Mouse (Mus musculus) heart, postnatal 10 days (tissue): Measurements from ENCODE around the gene Atrn. TPM values are rescaled to one million over a fixed set of nuclear protein-coding genes. Genes with fewer than 3 reads are reported as not detected.
A peak's percentile ranks its signal among the peaks of the same experiment; 100 is the strongest.
"Not testable (repeated sequence)": the region's sequence is repeated elsewhere in the genome, so short reads cannot be mapped to it uniquely, and the experiment has no call there.

Experiments
- DNase-seq, 2 experiments: peaks; one replicate each; pipeline ENCODE4 v3.0.0; 2021
- intact Hi-C: fragments of 180-260 bp; cut with DNase I; formaldehyde crosslinking; loops from one replicate; pipeline ENCODE4 v1.15.1; 2025
- total RNA-seq, 2 experiments: library from RNA; stranded (reverse); gene quantifications; 2 replicates each; pipeline ENCODE4 v1.2.3; 2021

Gene Atrn
- total RNA-seq, 2 experiments from 2014 or later: 29.4 to 30.9 TPM

DNA sequence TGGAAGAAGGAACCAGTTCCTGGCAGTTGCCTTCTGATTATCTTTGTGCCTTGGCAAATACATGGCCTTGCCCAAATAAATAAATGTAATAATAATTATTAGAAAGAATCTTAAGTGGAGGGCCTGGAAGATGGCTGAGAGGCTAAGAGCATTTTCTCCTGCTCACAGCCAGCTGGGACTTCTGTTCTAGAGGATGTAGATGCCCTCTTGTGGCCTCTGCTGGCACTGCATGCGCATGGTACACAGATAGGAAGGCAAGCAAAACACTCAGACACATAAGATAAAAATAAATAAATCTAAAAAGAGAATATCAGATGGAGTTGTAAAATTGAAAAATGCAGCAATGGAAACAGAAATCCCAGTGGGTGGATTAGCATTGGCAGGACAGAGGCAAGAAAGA is 44.3 kb downstream of the Atrn start:
- DNase-seq: peak; percentile 87 to 93
- intact Hi-C loops: loop anchor here (2.0 kb wide), 1 partner anchor 132 kb away; no protein-coding TSS in a partner anchor

DNA sequence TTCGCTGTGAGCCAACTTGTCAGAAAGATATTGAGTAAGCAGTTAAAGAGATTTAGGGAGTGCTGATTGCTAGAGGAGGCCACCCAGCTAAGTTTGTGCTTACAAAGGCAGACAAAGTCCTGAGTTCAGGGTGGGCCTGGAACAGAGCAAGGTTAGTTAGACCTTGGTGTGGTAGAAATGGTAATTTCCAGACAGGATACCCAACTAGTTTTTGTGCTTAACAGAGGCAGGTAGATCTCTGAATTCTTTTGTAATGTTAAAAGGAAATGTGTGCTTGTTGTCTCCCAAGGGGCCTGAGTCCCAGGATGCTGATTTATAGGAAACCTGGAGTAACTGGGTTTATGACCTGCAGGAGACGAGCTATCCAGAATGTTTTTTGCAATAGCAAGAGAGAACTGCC is 52.6 kb downstream of the Atrn start:
- intact Hi-C loops: no loop called here
- no peak for DNase-seq

DNA sequence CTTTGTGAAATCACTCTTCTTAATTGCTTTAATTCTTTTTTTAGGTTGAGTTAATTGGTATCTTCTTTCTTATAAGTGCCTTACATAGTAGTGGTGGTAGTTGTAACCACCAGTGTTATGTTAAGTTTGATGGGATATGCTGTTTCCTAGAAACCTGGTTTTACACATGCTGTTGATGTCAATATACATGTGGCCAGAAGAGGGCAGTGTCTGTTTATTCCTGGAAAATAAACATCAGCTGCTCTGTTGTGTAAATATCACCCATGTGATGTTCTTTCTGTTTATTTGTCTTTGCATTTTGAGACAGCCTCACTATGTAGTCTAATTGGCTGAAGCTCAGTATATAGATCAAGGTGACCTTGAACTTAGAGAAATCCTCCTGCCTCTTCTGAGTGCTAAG is 55.6 kb downstream of the Atrn start:
- intact Hi-C loops: loop anchor here (5.0 to 10.0 kb wide), 3 partner anchors 203 to 453 kb away; partner anchors contain the start of gene 1700037H04Rik
- peak; percentile 13 to 42 for DNase-seq

DNA sequence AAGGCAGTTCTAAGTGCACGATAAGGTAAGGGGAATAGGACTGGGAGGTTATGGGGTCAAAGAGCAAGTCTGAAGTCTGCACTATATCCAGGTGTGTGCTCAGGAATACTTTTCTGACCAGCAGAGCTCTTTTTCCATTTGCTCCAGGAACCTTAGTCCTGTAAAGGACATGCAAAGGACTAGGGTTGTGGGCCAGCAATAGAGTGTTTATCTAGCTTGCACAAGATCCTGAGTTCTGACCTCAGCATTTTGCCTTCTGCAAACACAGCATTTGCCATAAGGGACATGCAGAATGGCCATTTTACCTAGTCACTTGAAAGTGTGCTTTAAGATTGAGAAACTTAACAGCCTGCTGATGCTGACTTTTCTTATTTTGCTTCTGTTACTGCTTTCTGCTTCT is 58.7 kb downstream of the Atrn start:
- no peak for DNase-seq
- intact Hi-C loops: loop anchor here (10.0 kb wide), 2 partner anchors 200 to 450 kb away; partner anchors contain the start of gene 1700037H04Rik

DNA sequence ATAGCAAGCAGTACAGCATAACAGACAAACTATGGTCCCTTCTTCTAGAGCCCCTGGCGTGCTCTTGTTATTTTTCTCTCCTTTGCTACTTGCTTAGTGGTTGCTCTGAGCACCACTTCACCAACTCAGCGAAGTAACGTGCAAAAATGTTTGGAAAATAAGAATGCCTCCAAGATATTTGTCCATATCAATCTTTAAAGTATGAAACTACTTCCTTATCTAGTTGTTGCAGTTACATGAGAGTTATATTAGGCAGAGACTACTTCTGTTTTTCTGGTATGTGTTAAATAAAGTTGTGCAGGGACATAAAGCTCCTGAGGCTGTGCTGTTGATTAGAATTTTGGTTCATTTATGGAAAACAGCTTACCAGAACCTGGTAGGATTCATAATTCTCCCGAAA is 64.7 kb downstream of the Atrn start:
- intact Hi-C loops: no loop called here

DNA sequence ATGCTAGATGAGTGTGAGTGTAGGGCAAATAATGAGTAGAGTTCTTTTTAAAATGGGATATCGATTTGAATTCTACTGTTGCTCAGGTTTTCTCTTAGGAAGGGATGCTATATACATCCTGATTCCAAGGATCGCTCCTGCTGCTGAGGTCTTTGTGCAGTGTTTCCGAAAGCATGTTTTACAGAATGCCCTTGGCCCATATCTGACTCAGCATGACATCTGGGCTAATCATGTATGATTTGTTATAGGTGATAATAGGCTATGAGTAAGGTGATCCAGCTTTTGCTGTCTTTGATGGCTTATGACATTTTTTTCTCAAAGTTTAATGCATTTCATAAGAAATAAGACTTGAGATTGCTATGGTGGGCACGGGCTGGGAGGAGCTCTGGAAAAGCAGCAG is 66.1 kb downstream of the Atrn start:
- intact Hi-C loops: no loop called here
- DNase-seq: no peak

More for the DNA sequence above, 64.7 kb downstream of the Atrn start:
- DNase-seq: no peak

DNA sequence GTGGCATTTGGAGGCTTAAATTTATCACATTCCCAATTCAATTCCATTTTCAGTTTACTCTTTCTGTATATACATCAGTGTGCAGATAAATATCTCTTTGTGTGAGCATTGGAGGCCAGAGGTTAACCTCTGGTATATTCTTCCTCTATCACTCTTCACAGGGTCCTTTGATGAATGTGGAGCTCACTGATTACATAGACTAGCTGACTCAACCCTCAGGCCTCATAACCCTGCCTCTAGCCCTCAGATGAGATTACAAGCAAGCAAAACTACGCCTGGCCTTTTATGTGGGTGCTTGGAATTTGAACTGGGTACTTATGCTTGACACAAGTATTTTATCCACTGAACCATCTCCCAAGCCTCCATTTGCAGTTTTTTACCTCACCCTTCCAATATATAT is 68.6 kb downstream of the Atrn start:
- intact Hi-C loops: no loop called here
- no peak for DNase-seq

DNA sequence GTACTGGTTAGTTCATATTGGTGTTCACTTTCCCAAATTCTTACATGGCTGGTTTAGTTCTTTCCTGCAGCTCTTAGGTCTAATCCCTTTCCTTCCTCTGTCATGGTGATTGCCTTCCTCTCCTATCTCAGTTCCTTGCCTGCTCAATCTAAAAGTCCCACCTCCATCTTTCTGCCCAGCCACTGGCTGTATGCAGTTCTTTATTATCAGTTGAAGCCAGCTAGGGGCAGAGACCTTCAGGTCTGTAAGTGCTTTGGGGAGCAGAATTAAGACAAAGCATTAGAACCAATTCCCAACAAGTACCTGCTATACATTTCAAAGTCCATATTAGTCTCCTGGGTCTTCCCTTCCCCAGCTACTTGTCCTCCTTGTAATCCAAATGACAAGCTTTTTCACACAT is 71.3 kb downstream of the Atrn start:
- no peak for DNase-seq
- intact Hi-C loops: no loop called here

DNA sequence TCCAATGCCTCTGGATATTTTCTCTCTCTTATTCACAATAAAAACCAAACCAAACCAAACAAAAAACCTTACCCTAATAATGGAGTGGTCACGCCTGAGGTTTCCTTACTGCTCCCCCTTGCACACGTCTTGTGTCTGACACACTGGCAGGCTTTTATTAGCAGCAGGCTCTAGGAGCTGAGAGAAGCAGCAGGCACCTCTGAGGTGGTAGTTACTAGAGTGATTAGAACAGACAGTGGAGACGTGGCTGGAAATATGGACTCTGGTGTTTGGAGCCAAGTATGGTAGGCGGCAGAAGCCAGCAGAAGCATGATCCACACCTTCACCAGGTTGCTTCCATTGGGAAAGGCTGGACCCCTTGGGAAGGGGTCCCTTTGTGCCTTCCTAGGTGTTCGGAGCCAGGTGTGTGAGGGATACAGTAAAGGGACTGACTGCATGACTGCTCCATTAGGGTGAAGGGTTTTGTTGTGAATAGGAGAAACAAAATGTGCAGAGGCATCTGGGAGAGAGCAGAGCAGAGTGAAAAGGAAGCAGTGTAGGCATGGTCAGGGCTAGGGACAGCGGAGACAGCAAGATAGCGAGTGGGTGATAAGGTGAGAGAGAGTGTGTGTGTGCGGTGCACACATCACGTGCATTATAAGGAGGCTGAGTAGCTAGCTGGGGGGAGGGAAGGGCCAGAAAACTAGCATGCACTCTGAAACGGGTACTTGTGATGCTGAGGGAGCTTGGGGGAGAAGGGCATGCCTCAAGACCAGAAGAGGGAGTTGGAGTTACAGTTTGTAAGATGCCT is 72.0 kb downstream of the Atrn start:
- no peak for DNase-seq
- intact Hi-C loops: no loop called here

DNA sequence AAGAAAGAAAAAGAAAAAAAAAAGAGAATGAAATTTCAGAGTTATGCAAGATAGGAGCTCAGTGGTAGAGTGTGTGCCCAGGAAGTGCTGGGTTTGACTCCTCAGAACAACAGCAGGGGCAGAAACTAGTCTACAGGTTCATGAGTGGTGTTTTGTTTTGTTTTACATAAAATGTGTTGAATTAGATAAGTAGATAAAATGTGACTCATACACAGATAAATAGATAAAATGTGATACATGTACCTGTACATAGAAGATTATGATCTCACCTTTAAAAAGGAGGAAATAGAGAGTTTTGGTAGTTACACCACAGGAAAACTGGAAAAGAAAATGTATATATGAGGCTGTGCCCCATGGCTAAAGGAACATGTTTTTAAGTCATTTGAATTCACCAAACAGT is 72.8 kb downstream of the Atrn start:
- DNase-seq: no peak
- intact Hi-C loops: no loop called here

DNA sequence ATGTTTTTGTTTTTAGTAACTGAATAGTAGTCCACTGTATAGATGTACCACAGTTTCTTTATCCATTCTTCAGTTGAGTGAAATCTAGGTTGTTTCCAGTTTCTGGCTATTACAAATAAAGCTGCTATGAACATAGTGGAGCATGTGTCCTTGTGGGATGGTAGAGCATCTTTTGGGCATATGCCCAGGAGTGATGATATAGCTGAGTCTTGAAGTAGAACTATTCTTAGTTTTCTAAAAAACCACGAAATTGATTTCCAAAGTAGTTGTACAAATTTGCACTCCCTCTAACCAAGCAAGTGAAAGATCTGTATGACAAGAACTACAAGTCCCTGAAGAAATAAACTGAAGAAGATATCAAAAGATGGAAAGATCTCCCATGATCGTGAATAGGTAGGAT is 86.5 kb downstream of the Atrn start:
- intact Hi-C loops: no loop called here
- no peak for DNase-seq

DNA sequence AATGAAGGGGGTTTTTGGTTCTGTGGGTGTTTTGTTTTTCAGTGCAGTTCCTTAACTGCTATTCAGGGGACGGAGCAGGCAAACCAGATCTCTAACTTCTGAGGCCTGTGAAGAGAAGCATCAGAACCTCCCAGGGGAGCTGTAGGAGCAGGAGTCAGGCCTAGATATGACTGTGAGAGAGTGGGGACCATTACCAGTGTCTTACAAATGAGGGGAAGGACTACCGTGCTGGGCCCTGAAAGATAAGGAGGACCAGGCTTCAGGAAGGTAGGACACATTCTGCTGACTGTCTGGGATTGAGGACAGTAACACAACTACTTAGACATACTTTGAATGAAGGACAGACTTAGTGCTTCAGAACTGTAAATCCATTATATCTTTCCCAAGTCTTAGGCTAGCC is 102.8 kb downstream of the Atrn start:
- DNase-seq: no peak
- intact Hi-C loops: no loop called here

DNA sequence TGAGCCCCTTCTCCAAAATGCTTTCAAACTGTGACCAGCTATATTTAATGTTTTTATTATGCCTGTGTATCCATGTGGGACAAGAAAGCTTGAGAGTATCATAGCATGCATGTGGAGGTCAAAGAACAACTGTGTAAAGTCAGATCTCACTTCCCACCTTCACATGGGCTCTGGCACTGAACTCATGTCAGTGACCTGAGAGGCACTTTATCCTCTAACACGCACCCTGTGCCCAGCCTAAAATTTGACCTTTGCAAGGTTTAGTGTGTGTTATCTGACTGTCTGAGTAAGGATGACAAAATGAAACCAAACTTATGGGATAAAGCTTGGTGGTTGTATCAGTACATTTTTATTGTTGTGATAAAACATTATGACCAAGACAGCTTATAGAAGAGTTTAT is 104.3 kb downstream of the Atrn start:
- no peak for DNase-seq
- intact Hi-C loops: no loop called here

DNA sequence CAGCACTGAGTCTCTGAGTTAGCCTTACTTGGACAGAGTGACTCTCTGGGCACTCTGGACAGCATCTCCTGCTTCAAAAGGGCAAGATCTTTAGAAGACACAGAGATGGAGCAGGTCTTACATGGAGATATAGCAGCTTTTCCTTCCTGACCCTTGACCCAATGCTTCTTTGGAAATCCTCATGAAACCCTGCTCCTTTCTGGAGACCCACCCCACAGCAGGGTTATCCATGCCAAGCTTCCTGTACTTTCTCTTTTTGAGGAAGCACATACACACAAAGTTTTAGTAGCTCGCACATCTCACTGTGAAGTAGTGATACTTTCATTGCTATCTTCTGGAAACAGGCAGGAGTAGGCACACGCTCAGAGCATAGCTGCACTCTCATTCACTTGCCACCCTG is 118.9 kb downstream of the Atrn start:
- intact Hi-C loops: no loop called here
- no peak for DNase-seq

DNA sequence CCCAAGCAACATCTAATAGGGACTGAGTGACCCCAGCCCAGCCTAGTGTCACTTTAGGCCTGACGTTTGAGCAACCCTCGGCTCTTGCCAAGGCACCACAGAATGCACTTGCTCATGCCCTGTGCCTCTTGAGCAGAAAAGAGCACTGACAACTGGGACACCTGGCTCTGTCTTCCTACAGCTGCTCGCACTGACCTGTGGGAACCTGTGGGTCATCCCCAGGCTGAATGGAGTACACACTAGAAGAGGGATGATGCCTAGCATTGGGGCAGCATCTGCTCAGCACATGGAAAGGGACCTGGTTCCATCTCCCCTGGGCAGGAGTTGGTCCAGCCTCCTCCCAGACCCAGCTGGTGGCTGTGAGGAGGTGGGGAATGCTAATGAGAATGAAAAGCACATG is 120.6 kb downstream of the Atrn start:
- intact Hi-C loops: no loop called here
- DNase-seq: no peak

DNA sequence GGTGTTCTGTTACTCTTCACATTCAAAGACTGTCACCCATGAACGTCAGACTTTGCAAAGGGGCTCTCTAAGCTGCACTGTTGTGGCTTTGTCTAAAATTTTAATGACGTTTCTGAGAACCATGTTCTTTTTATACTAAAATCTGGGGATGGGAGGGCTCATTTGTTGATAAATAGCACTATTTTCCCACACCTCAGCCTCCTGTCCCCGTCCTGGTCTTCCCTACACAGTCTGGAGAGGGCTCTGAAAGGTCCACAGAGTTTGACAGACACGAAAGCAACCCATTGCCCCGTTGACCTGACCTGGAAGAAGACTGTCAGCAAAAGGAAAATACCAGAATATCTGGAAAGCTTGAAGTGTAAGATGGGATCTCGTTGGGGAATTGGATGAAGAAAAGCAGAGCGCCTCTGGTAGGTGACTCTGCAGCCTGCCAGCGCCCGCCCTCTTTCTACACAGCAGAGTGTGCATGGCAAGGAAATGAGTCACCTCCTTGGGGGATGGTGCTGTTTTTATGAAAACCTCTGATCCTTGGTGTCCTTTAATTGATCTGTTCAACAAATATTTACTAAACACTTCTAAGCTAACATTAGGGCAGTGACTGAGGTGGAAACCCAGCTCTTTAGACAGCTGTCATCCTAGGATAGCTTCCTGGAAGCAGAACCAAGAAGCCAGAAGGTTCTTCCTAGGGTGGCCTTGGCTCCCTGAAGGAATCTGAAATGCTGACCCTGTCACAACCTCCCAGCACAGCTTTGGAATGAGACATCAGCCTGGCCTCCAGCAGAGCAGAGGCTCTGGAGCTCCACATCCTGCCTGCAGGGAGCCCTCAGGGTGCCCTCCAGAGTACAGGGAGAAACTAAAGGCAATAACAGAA is 123.0 kb downstream of the Atrn start:
- intact Hi-C loops: no loop called here
- DNase-seq: peak; percentile 21 to 28

DNA sequence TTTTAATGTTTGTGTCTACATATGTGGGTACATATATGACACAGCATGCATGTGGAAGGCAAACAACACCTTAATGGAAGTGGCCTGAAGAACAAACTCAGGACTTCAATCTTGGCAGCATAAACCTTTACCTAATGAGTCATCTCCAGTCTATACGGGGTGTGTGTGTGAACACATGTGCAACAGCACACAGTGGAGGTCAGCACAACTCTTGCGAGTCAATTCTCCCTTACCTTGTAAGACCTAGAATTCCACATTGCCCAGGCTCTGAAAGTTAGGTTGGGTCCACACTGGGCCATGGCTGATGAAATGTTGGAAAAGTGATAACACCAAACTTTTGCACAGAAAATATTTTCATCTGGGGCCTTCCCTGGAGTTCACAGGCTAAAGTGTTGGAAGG is 124.3 kb downstream of the Atrn start:
- no peak for DNase-seq
- intact Hi-C loops: no loop called here

DNA sequence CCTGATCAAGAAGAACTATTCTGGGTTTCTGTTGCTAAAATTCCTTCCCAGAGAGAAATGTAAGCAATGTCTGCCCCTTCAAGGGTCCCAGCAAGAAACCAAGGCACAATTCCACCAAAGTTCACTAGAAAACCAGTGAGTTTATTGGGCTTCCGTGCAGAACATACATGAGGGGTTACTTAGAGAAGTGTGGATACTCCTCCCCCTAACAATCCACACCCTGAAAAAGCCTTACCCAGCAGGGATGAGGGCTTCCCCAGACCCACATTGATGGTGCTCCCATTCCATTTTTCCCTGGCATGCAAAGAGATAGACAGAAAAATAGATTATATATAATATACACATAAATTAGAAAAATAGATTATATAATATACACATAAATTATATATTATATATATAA is 124.7 kb downstream of the Atrn start:
- intact Hi-C loops: no loop called here
- DNase-seq: no peak

DNA sequence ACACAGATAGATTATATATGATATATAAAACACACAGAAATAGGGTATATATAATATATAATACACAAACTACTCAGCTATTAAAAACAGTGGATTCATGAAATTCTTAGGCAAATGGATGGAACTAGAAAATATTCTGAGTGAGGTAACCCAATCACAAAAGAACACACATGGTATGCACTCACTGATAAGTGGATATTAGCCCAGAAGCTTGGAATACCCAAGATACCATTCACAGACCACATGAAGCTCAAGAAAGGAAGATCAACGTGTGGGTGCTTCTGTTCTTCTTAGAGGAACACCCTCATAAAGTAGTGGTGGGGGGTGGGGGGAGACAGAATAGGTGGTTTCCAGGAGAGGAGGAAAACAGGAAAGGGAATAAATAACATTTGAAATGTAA is 125.1 kb downstream of the Atrn start:
- intact Hi-C loops: not testable (repeated sequence)

DNA sequence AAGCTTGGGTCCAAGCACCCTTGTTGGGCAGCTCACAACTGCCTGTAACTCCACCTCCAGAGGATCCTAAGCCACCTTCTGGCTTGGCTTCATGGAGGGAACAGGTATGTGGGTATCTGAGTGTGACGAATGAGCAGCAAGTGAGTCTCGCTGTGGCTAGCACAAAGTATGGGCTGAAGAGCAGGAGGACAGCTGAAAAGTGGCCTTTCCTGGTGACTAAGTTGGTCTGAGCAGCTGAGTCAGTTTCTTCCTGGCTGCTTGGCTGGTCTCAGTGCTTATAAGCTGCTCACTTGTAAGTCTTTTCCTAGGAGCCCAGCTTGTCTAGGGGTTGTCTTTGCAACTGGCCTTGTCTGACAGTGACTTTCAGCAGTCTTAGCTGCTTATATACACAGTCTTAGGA is 130.0 kb downstream of the Atrn start:
- DNase-seq: no peak
- intact Hi-C loops: no loop called here

More for the DNA sequence above, 125.1 kb downstream of the Atrn start:
- not testable (repeated sequence) for DNase-seq

DNA sequence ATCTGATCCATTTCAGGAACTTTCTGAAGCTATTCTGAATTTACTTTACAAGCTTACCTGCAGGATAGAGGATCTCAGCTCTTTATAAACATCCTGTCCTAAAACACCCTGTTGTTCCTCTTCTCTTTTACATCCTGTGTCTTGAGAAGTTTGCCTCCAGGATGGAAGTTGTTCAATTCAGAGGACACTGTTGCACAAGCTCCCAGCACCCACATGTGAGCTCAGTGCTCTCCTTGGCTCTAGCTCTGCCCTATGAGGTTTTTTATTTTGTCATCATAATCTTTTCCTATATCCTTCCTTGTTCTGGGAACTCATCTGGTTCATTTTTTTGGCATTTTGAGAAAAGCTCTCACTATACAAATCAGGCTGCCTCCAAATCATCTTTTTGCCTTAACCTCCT is 130.5 kb downstream of the Atrn start:
- intact Hi-C loops: no loop called here
- no peak for DNase-seq
